Mouse (Mus musculus): ENCODE data around the gene Fam189a2. TPM values are rescaled to one million over a fixed set of nuclear protein-coding genes. Genes with fewer than 3 reads are reported as not detected.

Fam189a2 gene
- polyA plus RNA-seq, 1 experiment from 2014 or later, result 0.88 TPM

GRCm38 (mm10) chr19:24022771-24023170, 8.0 kb downstream of the Fam189a2 start:
- no peak overlapping the region for H3K4me2 ChIP-seq (replicated peaks)
- ATAC-seq (ENCODE audit: low FRiP score), result no peak
- no peaks in the 10 kb centered on the region for H3K9me3 ChIP-seq (replicated peaks)
- H3K27ac ChIP-seq, result no peak overlapping the region
- H3K4me3 ChIP-seq, result no peak overlapping the region
- WGBS, result 83% methylated on average over 3 of the region's 3 CpGs
- H3K27me3 ChIP-seq, result peaks cover under 1% of the 10 kb centered on the region
- peaks cover 16% of the 10 kb centered on the region for H3K4me1 ChIP-seq
- no peaks in the 10 kb centered on the region for H3K36me3 ChIP-seq
- H3K9ac ChIP-seq, result no peak overlapping the region

GRCm38 (mm10) chr19:24022301-24022700, 8.5 kb downstream of the Fam189a2 start:
- Histone ChIP-seq H3K4me2 (replicated peaks) (no peak overlapping the region), H3K36me3 (no peaks in the 10 kb centered on the region), H3K27me3 (no peaks in the 10 kb centered on the region), H3K9me3 (replicated peaks) (no peaks in the 10 kb centered on the region), H3K27ac (no peak overlapping the region), H3K9ac (no peak overlapping the region), H3K4me1 (peaks cover 21% of the 10 kb centered on the region), H3K4me3 (no peak overlapping the region)
- ATAC-seq (ENCODE audit: low FRiP score), result no peak
- WGBS, result 88% methylated on average over 6 of the region's 6 CpGs

GRCm38 (mm10) chr19:24020736-24021135, 10.1 kb downstream of the Fam189a2 start:
- 84% methylated on average over 3 of the region's 3 CpGs for WGBS

GRCm38 (mm10) chr19:24019609-24020008, 11.2 kb downstream of the Fam189a2 start:
- Histone ChIP-seq H3K9ac (no peak overlapping the region), H3K27ac (no peak overlapping the region)
- ATAC-seq (ENCODE audit: low FRiP score), result no peak

More at GRCm38 (mm10) chr19:24020736-24021135, 10.1 kb downstream of the Fam189a2 start:
- H3K36me3 ChIP-seq, result no peaks in the 10 kb centered on the region
- H3K9me3 ChIP-seq (replicated peaks), result no peaks in the 10 kb centered on the region
- H3K4me2 ChIP-seq (replicated peaks), result no peak overlapping the region
- H3K27ac ChIP-seq, result no peak overlapping the region
- H3K9ac ChIP-seq, result no peak overlapping the region
- no peak overlapping the region for H3K4me3 ChIP-seq
- ATAC-seq (ENCODE audit: low FRiP score), result no peak
- no peaks in the 10 kb centered on the region for H3K27me3 ChIP-seq
- peaks cover 26% of the 10 kb centered on the region for H3K4me1 ChIP-seq

GRCm38 (mm10) chr19:24018396-24018795, 12.4 kb downstream of the Fam189a2 start:
- no peak overlapping the region for H3K4me3 ChIP-seq
- 84% methylated on average over 3 of the region's 3 CpGs for WGBS
- no peak overlapping the region for H3K4me2 ChIP-seq (replicated peaks)

More at GRCm38 (mm10) chr19:24019609-24020008, 11.2 kb downstream of the Fam189a2 start:
- Histone ChIP-seq H3K36me3 (no peaks in the 10 kb centered on the region), H3K9me3 (replicated peaks) (no peaks in the 10 kb centered on the region), H3K27me3 (no peaks in the 10 kb centered on the region), H3K4me3 (no peak overlapping the region), H3K4me1 (peaks cover 19% of the 10 kb centered on the region), H3K4me2 (replicated peaks) (no peak overlapping the region)
- 90% methylated on average over 9 of the region's 9 CpGs for whole genome bisulfite sequencing

GRCm38 (mm10) chr19:24017892-24018291, 12.9 kb downstream of the Fam189a2 start:
- H3K9me3 ChIP-seq (replicated peaks), result no peaks in the 10 kb centered on the region
- no peak overlapping the region for H3K4me3 ChIP-seq
- H3K4me2 ChIP-seq (replicated peaks), result no peak overlapping the region
- ATAC-seq (ENCODE audit: low FRiP score), result no peak
- H3K9ac ChIP-seq, result no peak overlapping the region
- H3K27ac ChIP-seq, result no peak overlapping the region; the same call in 1 of the 2 replicates
- WGBS, result 55% methylated on average over 3 of the region's 3 CpGs
- no peaks in the 10 kb centered on the region for H3K27me3 ChIP-seq
- H3K36me3 ChIP-seq, result no peaks in the 10 kb centered on the region
- H3K4me1 ChIP-seq, result peaks cover 15% of the 10 kb centered on the region

More at GRCm38 (mm10) chr19:24018396-24018795, 12.4 kb downstream of the Fam189a2 start:
- Histone ChIP-seq H3K4me1 (peaks cover 15% of the 10 kb centered on the region), H3K9ac (no peak overlapping the region), H3K27me3 (no peaks in the 10 kb centered on the region), H3K9me3 (replicated peaks) (no peaks in the 10 kb centered on the region), H3K27ac (no peak overlapping the region), H3K36me3 (no peaks in the 10 kb centered on the region)
- ATAC-seq (ENCODE audit: low FRiP score), result no peak

- H3K27ac ChIP-seq, result no peak overlapping the region; the same call in 1 of the 2 replicates
- 11% methylated on average over 1 of the region's 1 CpGs for WGBS
- no peaks in the 10 kb centered on the region for H3K36me3 ChIP-seq
- no peak overlapping the region for H3K4me2 ChIP-seq (replicated peaks)
- no peaks in the 10 kb centered on the region for H3K9me3 ChIP-seq (replicated peaks)
- ATAC-seq (ENCODE audit: low FRiP score), result no peak
- no peak overlapping the region for H3K9ac ChIP-seq
- peaks cover 15% of the 10 kb centered on the region for H3K4me1 ChIP-seq
- H3K27me3 ChIP-seq, result no peaks in the 10 kb centered on the region
- no peak overlapping the region for H3K4me3 ChIP-seq
These were observed 13.4 kb downstream of the Fam189a2 start for GRCm38 (mm10) chr19:24017427-24017826.

- no peak overlapping the region for H3K4me3 ChIP-seq
- ATAC-seq (ENCODE audit: low FRiP score), result peak; percentile 78
- no peaks in the 10 kb centered on the region for H3K9me3 ChIP-seq (replicated peaks)
- no peaks in the 10 kb centered on the region for H3K27me3 ChIP-seq
- 22% methylated on average over 3 of the region's 3 CpGs for WGBS
- H3K9ac ChIP-seq, result no peak overlapping the region
- H3K36me3 ChIP-seq, result no peaks in the 10 kb centered on the region
- no peak overlapping the region for H3K4me2 ChIP-seq (replicated peaks)
- peaks cover 15% of the 10 kb centered on the region for H3K4me1 ChIP-seq
- 0 out of 2 replicates have a peak overlapping the region, but pooled peaks have one; percentile 46 for H3K27ac ChIP-seq
These were observed 14.0 kb downstream of the Fam189a2 start for GRCm38 (mm10) chr19:24016706-24017386.

- H3K4me3 ChIP-seq, result no peak overlapping the region
- no peak overlapping the region for H3K27ac ChIP-seq
- peaks cover 15% of the 10 kb centered on the region for H3K4me1 ChIP-seq
- no peak overlapping the region for H3K4me2 ChIP-seq (replicated peaks)
- H3K27me3 ChIP-seq, result no peaks in the 10 kb centered on the region
- H3K9ac ChIP-seq, result no peak overlapping the region
- ATAC-seq (ENCODE audit: low FRiP score), result no peak
- H3K9me3 ChIP-seq (replicated peaks), result no peaks in the 10 kb centered on the region
- no peaks in the 10 kb centered on the region for H3K36me3 ChIP-seq
- WGBS, result 87% methylated on average over 3 of the region's 3 CpGs
These were observed 17.6 kb downstream of the Fam189a2 start for GRCm38 (mm10) chr19:24013241-24013640.

GRCm38 (mm10) chr19:24012479-24012878, 18.3 kb downstream of the Fam189a2 start:
- Histone ChIP-seq H3K36me3 (no peaks in the 10 kb centered on the region), H3K4me3 (no peak overlapping the region), H3K27me3 (no peaks in the 10 kb centered on the region), H3K4me2 (replicated peaks) (no peak overlapping the region), H3K9me3 (replicated peaks) (no peaks in the 10 kb centered on the region), H3K9ac (no peak overlapping the region), H3K4me1 (peaks cover 10% of the 10 kb centered on the region), H3K27ac (no peak overlapping the region)
- ATAC-seq (ENCODE audit: low FRiP score), result no peak
- 98% methylated on average over 8 of the region's 8 CpGs for WGBS

GRCm38 (mm10) chr19:24007638-24008360, 23.0 kb downstream of the Fam189a2 start:
- no peaks in the 10 kb centered on the region for H3K27me3 ChIP-seq
- H3K4me1 ChIP-seq, result no peaks in the 10 kb centered on the region
- no peak overlapping the region for H3K4me2 ChIP-seq (replicated peaks)
- no peak overlapping the region for H3K27ac ChIP-seq
- no peak overlapping the region for H3K9ac ChIP-seq
- H3K4me3 ChIP-seq, result no peak overlapping the region
- no peaks in the 10 kb centered on the region for H3K36me3 ChIP-seq
- H3K9me3 ChIP-seq (replicated peaks), result no peaks in the 10 kb centered on the region
- 82% methylated on average over 4 of the region's 4 CpGs for WGBS
- no peak for ATAC-seq (ENCODE audit: low FRiP score)

- ATAC-seq (ENCODE audit: low FRiP score), result no peak
- H3K9me3 ChIP-seq (replicated peaks), result no peaks in the 10 kb centered on the region
- no peaks in the 10 kb centered on the region for H3K36me3 ChIP-seq
- H3K4me1 ChIP-seq, result no peaks in the 10 kb centered on the region
- no peak overlapping the region for H3K4me2 ChIP-seq (replicated peaks)
- H3K4me3 ChIP-seq, result no peak overlapping the region
- WGBS, result 92% methylated on average over 10 of the region's 10 CpGs
- H3K9ac ChIP-seq, result no peak overlapping the region
- no peaks in the 10 kb centered on the region for H3K27me3 ChIP-seq
- no peak overlapping the region for H3K27ac ChIP-seq
These were observed 23.7 kb downstream of the Fam189a2 start for GRCm38 (mm10) chr19:24007002-24007637.
